Mouse (Mus musculus): ENCODE measurements at regions not wholly inside any gene's neighbourhood (a gene's known extent, or its start where the extent isn't known, plus 50 kb on each side); places are given as distances from the start of the nearest gene placed in this dataset.
"Not testable (repeated sequence)": the region's sequence is repeated elsewhere in the genome, so short reads cannot be mapped to it uniquely, and the experiment has no call there.

- DNase-seq, result no peak
Observed at GRCm38 (mm10) chr6:3319378-3319777, 80.0 kb downstream of the Samd9l start.

GRCm38 (mm10) chr6:3307598-3308220, 91.7 kb downstream of the Samd9l start:
- peak; percentile 37 for DNase-seq

- DNase-seq, result not testable (repeated sequence)
Observed at GRCm38 (mm10) chr6:3304881-3305620, 94.3 kb downstream of the Samd9l start.

- not testable (repeated sequence) for DNase-seq
Observed at GRCm38 (mm10) chr6:3293316-3293715, 106.1 kb downstream of the Samd9l start.

- DNase-seq, result not testable (repeated sequence)
Observed at GRCm38 (mm10) chr6:3291983-3292382, 107.4 kb downstream of the Samd9l start.

- not testable (repeated sequence) for DNase-seq
Observed at GRCm38 (mm10) chr6:3268726-3269125, 130.6 kb downstream of the Samd9l start.

- DNase-seq, result not testable (repeated sequence)
Observed at GRCm38 (mm10) chr6:3265477-3265876, 133.9 kb downstream of the Samd9l start.

All from adrenal gland, adult 2 months (tissue).